Mouse (Mus musculus) hindbrain, embryonic 14.5 days (tissue): ENCODE data around the gene Nox3. TPM values are rescaled to one million over a fixed set of nuclear protein-coding genes. Genes with fewer than 3 reads are reported as not detected.

ENCODE experiments used
- ATAC-seq: fragments of 200-750 bp; cut with Nextera tagmentation; 2 replicates; pipeline ENCODE4 v1.8.0; 2017; ENCODE audit warnings: moderate number of reproducible peaks, mild to moderate bottlenecking, moderate TSS enrichment, moderate library complexity; ENCODE audit not compliant: low FRiP score
- DNase-seq: peaks from one replicate; pipeline ENCODE4 v3.0.0-alpha.2; 2015; ENCODE audit warnings: low spot score
- H3K27ac ChIP-seq: fragments of 300-500 bp; sonication (generic); 2 replicates; pipeline ENCODE4 v1.5.1; 2014; ENCODE audit warnings: mild to moderate bottlenecking, moderate library complexity
- H3K27me3 ChIP-seq: fragments of 300-500 bp; sonication (generic); 2 replicates; pipeline ENCODE4 v1.6.1; 2014; ENCODE audit warnings: mild to moderate bottlenecking, low read length, mixed read lengths; ENCODE audit not compliant: control insufficient read depth, insufficient read depth
- H3K36me3 ChIP-seq: fragments of 300-500 bp; sonication (generic); replicated peaks from 2 replicates; pipeline ENCODE4 v1.6.1; 2014; ENCODE audit not compliant: control insufficient read depth, insufficient read depth
- H3K4me1 ChIP-seq: fragments of 300-500 bp; sonication (generic); replicated peaks from 2 replicates; pipeline ENCODE4 v1.6.1; 2014; ENCODE audit warnings: antibody characterized with exemption, low read length, mixed read lengths; ENCODE audit not compliant: control insufficient read depth, insufficient read depth
- H3K4me2 ChIP-seq: fragments of 300-500 bp; sonication (generic); replicated peaks from 2 replicates; pipeline ENCODE4 v1.6.1; 2014; ENCODE audit warnings: mild to moderate bottlenecking, moderate library complexity
- H3K4me3 ChIP-seq: fragments of 300-500 bp; sonication (generic); replicated peaks from 2 replicates; pipeline ENCODE4 v1.5.1; 2014; ENCODE audit warnings: mild to moderate bottlenecking, low read length
- H3K9ac ChIP-seq: fragments of 300-500 bp; sonication (generic); 2 replicates; pipeline ENCODE4 v1.6.1; 2014
- H3K9me3 ChIP-seq: fragments of 300-500 bp; sonication (generic); 2 replicates; pipeline ENCODE4 v1.6.1; 2016; ENCODE audit warnings: low read length; ENCODE audit not compliant: control insufficient read depth
- WGBS: fragments of 180-500 bp; shearing (Covaris S2); extraction: QIAGEN DNeasy Blood & Tissue Kit; methylation state at CpG from one replicate; pipeline ENCODE4 v1.1.7; 2014; 5-methylcytosine and 5-hydroxymethylcytosine counted together
- polyA plus RNA-seq: library from polyadenylated mRNA; unstranded; fragments of >200 nt; fragmentation: Nextera tagmentation; extraction: Ambion mirVana; gene quantifications from 2 replicates; pipeline ENCODE4 v1.2.1, GENCODE M21; 2014

Gene Nox3
- polyA plus RNA-seq, 1 experiment from 2014 or later = not detected

DNA sequence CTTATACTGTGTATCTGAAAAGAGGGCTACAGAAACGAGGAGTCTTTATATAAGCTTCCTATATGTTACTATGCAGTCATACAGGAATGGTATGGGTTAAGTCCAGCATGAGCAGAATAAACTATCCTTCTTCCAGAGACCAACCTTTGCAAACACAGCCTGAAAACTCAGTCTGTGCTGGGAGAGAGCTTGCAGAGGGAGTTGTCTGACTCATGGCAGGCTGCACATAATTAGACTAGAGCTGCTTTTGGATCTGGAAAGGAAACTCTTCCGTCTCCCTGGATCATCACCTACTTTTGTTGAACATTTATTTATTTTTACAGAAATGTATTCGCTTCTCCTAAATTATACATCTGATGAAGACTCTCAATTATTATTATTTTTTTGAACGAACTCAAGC, 26.8 kb downstream of the Nox3 start:
- H3K9ac ChIP-seq = no peak overlapping the region
- no peak for DNase-seq

DNA sequence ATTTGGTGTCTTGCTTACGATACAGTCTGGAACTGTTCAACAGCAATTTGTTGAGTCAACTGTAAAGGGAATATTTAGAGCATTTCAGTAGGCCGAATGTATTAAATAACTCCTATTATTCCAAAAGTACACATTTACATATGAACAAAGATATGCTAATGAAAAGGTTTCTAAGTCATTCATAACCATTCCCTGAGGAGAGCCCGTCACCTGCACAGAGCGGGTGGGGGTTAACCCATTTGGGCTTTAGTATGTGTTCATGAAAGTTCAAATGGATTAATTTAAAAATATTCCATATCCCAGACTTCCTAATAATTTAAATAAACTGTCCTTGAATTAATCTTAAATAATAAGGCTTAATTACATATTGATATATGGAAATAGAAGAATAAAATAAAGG, 28.8 kb downstream of the Nox3 start:
- Histone ChIP-seq H3K27ac (no peak overlapping the region), H3K36me3 (no peaks in the 10 kb centered on the region)
- WGBS = 54% methylated on average over 4 of the region's 4 CpGs

More for the DNA sequence above, 26.8 kb downstream of the Nox3 start:
- Histone ChIP-seq H3K36me3 (no peaks in the 10 kb centered on the region), H3K9me3 (no peaks in the 10 kb centered on the region), H3K4me2 (no peak overlapping the region), H3K27me3 (no peaks in the 10 kb centered on the region), H3K27ac (no peak overlapping the region), H3K4me3 (no peak overlapping the region), H3K4me1 (no peaks in the 10 kb centered on the region)
- ATAC-seq = no peak
- WGBS = 84% methylated on average over 4 of the region's 4 CpGs

DNA sequence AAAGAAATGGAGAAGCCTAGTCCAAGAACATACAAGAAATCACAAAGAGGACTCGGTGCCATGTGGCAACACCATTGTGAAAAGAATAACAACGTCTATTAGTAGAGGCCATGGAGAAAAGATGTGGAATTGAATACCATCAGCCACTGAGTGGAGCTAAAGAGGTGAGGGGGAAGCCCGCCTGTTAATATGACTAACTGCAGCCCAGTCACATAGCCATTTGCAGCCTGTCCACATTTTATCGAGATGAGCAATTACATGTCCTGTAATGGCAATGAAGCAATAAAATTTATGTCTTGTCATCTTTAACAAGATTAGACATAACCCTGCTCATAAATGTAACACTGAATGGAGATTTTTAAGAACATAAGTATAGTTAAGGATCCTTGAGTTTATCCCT, 30.7 kb downstream of the Nox3 start:
- ATAC-seq (no peak), DNase-seq (no peak)
- Histone ChIP-seq H3K36me3 (no peaks in the 10 kb centered on the region), H3K9me3 (no peaks in the 10 kb centered on the region), H3K4me2 (no peak overlapping the region), H3K4me1 (no peaks in the 10 kb centered on the region), H3K4me3 (no peak overlapping the region), H3K27me3 (no peaks in the 10 kb centered on the region), H3K27ac (no peak overlapping the region), H3K9ac (no peak overlapping the region)
- WGBS = 84% methylated on average over 4 of the region's 4 CpGs

More for the DNA sequence above, 28.8 kb downstream of the Nox3 start:
- H3K4me1 ChIP-seq = no peaks in the 10 kb centered on the region
- DNase-seq = no peak
- no peaks in the 10 kb centered on the region for H3K9me3 ChIP-seq
- H3K27me3 ChIP-seq = no peaks in the 10 kb centered on the region
- no peak overlapping the region for H3K4me2 ChIP-seq
- no peak for ATAC-seq
- no peak overlapping the region for H3K4me3 ChIP-seq
- H3K9ac ChIP-seq = no peak overlapping the region

DNA sequence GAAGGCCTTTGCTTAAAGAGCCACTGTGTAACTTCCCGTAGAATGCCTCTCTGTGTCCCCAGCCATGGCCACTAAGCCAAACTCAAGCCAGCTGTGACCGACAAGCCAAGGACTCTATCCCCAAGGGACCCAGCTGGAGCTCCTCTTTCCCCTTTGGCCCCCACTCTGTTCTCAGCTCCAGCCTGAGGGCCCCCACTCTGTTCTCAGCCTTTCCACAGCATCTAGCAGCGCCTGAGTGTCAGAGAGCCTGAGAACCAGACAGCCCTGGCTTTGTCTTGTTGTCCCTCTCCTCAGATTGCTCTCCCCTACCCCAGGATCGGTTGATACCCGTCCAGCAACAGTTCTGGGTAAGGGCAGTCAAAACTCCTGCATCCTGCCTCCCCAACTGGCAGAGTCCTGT, 36.6 kb downstream of the Nox3 start:
- H3K27me3 ChIP-seq = no peaks in the 10 kb centered on the region
- no peak overlapping the region for H3K4me2 ChIP-seq
- no peak overlapping the region for H3K27ac ChIP-seq
- H3K9ac ChIP-seq = no peak overlapping the region
- H3K36me3 ChIP-seq = no peaks in the 10 kb centered on the region
- H3K9me3 ChIP-seq = no peaks in the 10 kb centered on the region
- ATAC-seq (no peak), DNase-seq (no peak)
- WGBS = 84% methylated on average over 5 of the region's 5 CpGs
- H3K4me3 ChIP-seq = no peak overlapping the region
- H3K4me1 ChIP-seq = no peaks in the 10 kb centered on the region

DNA sequence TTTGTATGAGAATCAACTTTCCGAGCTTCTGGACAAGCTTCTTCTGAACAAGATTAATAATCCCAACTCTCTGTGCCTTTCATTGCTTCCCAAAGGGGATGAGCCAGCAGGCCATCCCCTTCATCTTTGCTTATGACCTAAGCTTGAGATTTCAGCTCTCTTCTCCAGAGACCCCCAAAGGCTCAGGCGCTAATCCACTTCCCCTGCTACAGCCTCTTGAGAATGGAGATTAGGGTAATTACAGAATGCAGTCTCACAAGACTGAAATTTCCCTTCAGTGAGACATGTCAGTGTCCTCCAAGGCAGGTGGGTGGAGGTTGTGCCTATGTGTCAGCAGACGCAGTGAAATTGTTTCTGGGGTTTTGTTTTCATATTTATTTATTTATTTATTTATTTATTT, 45.7 kb downstream of the Nox3 start:
- H3K27ac ChIP-seq = no peak overlapping the region
- H3K27me3 ChIP-seq = no peaks in the 10 kb centered on the region
- ATAC-seq (no peak), DNase-seq (no peak)
- 0 out of 2 replicates have a peak, but pooled peaks cover 5% of the 10 kb centered on the region for H3K4me1 ChIP-seq
- H3K4me2 ChIP-seq = no peak overlapping the region
- no peak overlapping the region for H3K9ac ChIP-seq
- no peaks in the 10 kb centered on the region for H3K36me3 ChIP-seq
- 35% methylated on average over 3 of the region's 3 CpGs for WGBS
- no peak overlapping the region for H3K4me3 ChIP-seq
- no peaks in the 10 kb centered on the region for H3K9me3 ChIP-seq

DNA sequence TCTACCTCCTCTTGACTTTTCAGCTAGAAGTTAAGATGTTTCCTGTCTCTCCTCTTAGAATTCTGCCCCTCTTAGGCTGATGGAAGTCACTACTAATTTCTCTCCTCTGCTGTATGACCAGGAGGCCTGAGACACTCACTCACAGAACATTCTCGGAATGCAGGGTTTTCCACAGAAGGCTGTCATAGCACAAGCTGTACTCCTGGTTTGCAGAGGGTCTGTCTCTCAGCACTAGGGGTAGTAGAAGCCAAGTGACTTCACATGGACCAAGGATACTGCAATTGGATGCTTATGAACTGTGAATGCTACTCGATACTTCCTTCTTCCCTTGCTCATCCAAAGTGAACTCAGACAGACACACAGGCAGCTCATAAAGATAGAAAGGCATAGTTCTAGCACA, 52.5 kb downstream of the Nox3 start:
- 92% methylated on average over 2 of the region's 2 CpGs for WGBS

DNA sequence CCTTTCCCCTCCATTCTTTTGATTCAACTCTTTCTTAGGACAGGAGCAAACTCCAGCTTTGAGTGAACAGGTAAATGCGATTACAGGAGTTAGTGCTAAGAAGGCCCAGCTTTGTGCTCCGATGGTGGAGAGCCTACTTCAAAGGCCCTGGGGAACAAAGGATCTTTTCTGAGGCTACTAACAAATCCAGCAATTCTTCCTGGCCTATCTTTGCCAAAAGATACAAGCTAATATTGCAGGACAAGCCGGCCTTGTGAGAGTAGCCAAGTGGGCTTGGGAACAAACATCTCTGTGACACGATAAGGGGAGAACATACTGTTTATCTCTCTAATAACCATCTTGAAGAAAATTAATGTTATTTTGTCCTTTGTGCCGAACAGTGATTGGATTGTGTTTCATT, 54.6 kb downstream of the Nox3 start:
- no peak overlapping the region for H3K4me3 ChIP-seq
- no peak overlapping the region for H3K9ac ChIP-seq
- H3K4me1 ChIP-seq = no peaks in the 10 kb centered on the region
- no peak for ATAC-seq
- DNase-seq = no peak
- H3K27ac ChIP-seq = no peak overlapping the region
- H3K36me3 ChIP-seq = no peaks in the 10 kb centered on the region
- H3K9me3 ChIP-seq = no peaks in the 10 kb centered on the region
- no peak overlapping the region for H3K4me2 ChIP-seq
- 54% methylated on average over 5 of the region's 5 CpGs for WGBS
- H3K27me3 ChIP-seq = no peaks in the 10 kb centered on the region

More for the DNA sequence above, 52.5 kb downstream of the Nox3 start:
- H3K27ac ChIP-seq = no peak overlapping the region
- H3K4me2 ChIP-seq = no peak overlapping the region
- DNase-seq = no peak
- no peaks in the 10 kb centered on the region for H3K27me3 ChIP-seq
- H3K36me3 ChIP-seq = no peaks in the 10 kb centered on the region
- no peaks in the 10 kb centered on the region for H3K9me3 ChIP-seq
- no peak for ATAC-seq
- H3K4me3 ChIP-seq = no peak overlapping the region
- H3K4me1 ChIP-seq = no peaks in the 10 kb centered on the region
- H3K9ac ChIP-seq = no peak overlapping the region

DNA sequence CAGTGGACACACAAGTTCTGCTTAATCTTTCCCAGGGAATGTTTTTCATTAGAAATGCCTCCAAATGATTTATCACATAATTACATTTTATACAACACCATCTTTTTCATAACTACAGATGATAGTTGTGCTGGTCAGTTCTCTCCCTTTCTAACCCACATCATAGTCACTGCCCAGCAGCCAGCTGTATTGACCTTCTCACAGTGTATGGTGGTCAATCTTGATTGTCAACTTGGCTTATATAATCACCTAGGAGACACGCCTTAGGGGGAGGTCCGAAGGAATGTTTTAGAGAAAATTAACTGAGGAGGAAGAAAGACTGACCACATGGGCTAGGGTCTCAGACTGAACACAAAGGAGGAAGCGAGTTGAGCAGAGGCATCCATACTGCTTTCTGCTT, 57.3 kb downstream of the Nox3 start:
- Histone ChIP-seq H3K4me2 (no peak overlapping the region), H3K36me3 (no peaks in the 10 kb centered on the region), H3K9ac (no peak overlapping the region), H3K4me3 (no peak overlapping the region), H3K4me1 (no peaks in the 10 kb centered on the region), H3K27ac (no peak overlapping the region), H3K9me3 (no peaks in the 10 kb centered on the region), H3K27me3 (no peaks in the 10 kb centered on the region)
- no peak for DNase-seq
- 67% methylated on average over 3 of the region's 3 CpGs for WGBS
- no peak for ATAC-seq

DNA sequence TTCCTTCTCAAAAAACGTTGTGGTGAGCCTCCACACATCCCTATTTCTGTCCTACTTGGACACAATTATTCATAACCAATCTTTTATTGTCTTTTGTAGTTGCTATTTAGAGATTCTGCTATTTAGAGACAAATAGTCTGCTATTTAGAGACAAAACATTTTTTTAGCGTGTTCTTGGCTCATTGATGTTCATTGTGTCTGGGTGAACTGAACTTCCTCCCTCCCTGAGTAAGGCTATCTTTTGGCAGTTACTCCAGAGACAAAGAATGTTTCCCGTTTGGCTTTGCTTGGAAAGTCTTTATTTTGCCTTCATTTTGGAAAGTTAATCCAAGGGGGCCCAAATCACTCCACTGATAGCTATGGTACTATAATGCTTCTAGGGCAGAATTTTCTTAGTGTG, 63.6 kb downstream of the Nox3 start:
- H3K9me3 ChIP-seq = no peaks in the 10 kb centered on the region
- DNase-seq (no peak), ATAC-seq (no peak)
- no peaks in the 10 kb centered on the region for H3K27me3 ChIP-seq
- no peak overlapping the region for H3K27ac ChIP-seq
- no peaks in the 10 kb centered on the region for H3K36me3 ChIP-seq
- H3K9ac ChIP-seq = no peak overlapping the region
- H3K4me3 ChIP-seq = no peak overlapping the region
- WGBS = 67% methylated on average over 3 of the region's 3 CpGs
- H3K4me1 ChIP-seq = no peaks in the 10 kb centered on the region
- H3K4me2 ChIP-seq = no peak overlapping the region
